Mouse (Mus musculus) CH12.LX (cell line): ENCODE data around the gene Psg25.

Experiments
- CTCF ChIP-seq, 2 experiments: IDR thresholded peaks in 1 of 2; conservative IDR thresholded peaks in 1 of 2; 2 replicates each; pipeline ENCODE4 v1.5.1; 2011 to 2012; ENCODE audit warnings: low read depth in 2 of 2, low read length in 2 of 2, improper control_type of control experiment in 1 of 2, inconsistent platforms in 1 of 2, mild to moderate bottlenecking in 1 of 2, moderate library complexity in 1 of 2
- E2F4 ChIP-seq: IDR thresholded peaks from 2 replicates; pipeline ENCODE4 v1.6.1; 2011; ENCODE audit warnings: low read depth, low read length, improper control_type of control experiment; ENCODE audit not compliant: insufficient replicate concordance
- ELF1 ChIP-seq: IDR thresholded peaks from 2 replicates; pipeline ENCODE4 v1.6.1; 2014; ENCODE audit warnings: low read depth, mild to moderate bottlenecking, inconsistent platforms, low read length, improper control_type of control experiment
- EP300 ChIP-seq: IDR thresholded peaks from 2 replicates; pipeline ENCODE4 v1.6.1; 2011; ENCODE audit warnings: low read length, improper control_type of control experiment
- KAT2A ChIP-seq: IDR thresholded peaks from 2 replicates; pipeline ENCODE4 v1.6.1; 2012; ENCODE audit warnings: low read length, improper control_type of control experiment, inconsistent platforms; ENCODE audit not compliant: insufficient replicate concordance
- MAX ChIP-seq: IDR thresholded peaks from 2 replicates; pipeline ENCODE4 v1.6.1; 2011; ENCODE audit warnings: low read length, improper control_type of control experiment
- NRF1 ChIP-seq: IDR thresholded peaks from 2 replicates; pipeline ENCODE4 v1.6.1; 2014; ENCODE audit warnings: low read depth, mild to moderate bottlenecking, inconsistent platforms, low read length, improper control_type of control experiment, moderate library complexity
- POLR2A ChIP-seq: IDR thresholded peaks from 2 replicates; pipeline ENCODE4 v1.6.1; 2011; ENCODE audit warnings: low read depth, mild to moderate bottlenecking, improper control_type of control experiment, low read length
- SIN3A ChIP-seq: IDR thresholded peaks from 2 replicates; pipeline ENCODE4 v1.6.1; 2012; ENCODE audit warnings: low read length, improper control_type of control experiment, inconsistent platforms
- TBP ChIP-seq: conservative IDR thresholded peaks from 2 replicates; pipeline ENCODE4 v1.6.1; 2011; ENCODE audit warnings: low read depth, low read length, improper control_type of control experiment
- UBTF ChIP-seq: IDR thresholded peaks from 2 replicates; pipeline ENCODE4 v1.6.1; 2012; ENCODE audit warnings: low read depth, mild to moderate bottlenecking, inconsistent platforms, low read length, improper control_type of control experiment, moderate library complexity

DNA sequence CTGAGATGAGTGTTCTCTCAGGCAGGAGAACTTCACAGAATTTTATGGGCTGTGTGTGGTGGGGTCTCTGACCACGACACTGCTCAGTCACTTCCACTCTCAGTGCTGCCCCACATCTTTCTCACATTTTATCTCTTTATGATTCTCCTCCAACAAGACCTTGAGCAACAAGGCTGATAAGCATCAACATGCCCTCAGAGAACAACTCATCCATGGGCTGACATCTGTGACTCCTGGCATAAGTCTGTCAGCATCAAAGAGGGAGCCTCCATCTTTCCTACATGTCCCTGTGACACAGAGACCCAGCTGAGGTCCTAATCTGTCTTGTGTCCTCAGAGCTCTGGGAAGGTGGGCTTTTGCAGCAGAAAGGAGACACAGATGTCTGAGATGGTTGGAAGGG lies 48.0 kb downstream of the Psg25 start, which contains the start of gene Psg26:
- TF ChIP-seq MAX (no peak), POLR2A (no peak), NRF1 (no peak), KAT2A (no peak), EP300 (no peak), ELF1 (no peak), E2F4 (no peak), TBP (no peak), CTCF (conservative IDR thresholded peaks at IDR 0.05 in 1 of 2, IDR thresholded peaks at IDR 0.05 in 1 of 2; ENCODE audit: low read depth in 2 of 2, low read length in 2 of 2) (no peak), UBTF (no peak), SIN3A (no peak)
